24 mouse cellular contexts compared by ENCODE assay signal in the genomic region with DNA sequence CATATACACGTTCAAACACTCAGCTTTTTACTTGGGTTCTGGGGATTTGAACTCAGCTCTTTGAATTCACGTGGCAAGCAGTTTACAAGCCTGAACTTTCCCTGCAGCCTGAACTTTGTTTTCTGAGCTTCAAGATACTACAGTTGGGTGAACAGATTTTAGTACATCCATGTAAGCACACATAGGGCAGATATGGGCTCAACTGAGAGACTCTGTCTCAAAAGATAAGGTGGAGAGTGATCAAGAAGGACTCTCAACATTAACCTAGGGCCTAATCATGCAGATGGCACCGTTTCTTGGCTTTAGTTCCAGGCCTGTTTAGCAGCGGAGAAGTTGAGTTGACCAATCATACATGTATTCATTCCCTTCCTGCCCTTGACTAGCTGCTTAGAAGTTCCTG.
"Had no signal": no experiment of that assay in that cellular context is flagged by ENCODE, and none has a peak within 500 bp of the region (broad histone marks: within the 10 kb centered on the region; RNA-seq: fewer than 3 reads in every experiment).

No protein-coding gene starts in this region.

- H3K9me3 ChIP-seq: heart, embryonic 13.5 days; heart, embryonic 15.5 days; hindbrain, embryonic 13.5 days; hindbrain, embryonic 15.5 days; intestine, embryonic 15.5 days; limb, embryonic 13.5 days; limb, embryonic 15.5 days; liver, embryonic 12.5 days had no signal

- ATAC-seq: inflammation-experienced regulatory T-cells, adult 6 months; intestine, embryonic 15.5 days; intestine, postnatal 0 days; liver, embryonic 12.5 days had no signal

- DNase-seq: gastrocnemius, adult 2 months; gastrocnemius, postnatal 10 days; gastrocnemius, postnatal 36 days; heart, adult 2 months; heart, postnatal 14 days; heart, postnatal 36 days; kidney, adult 18-20 months; kidney, adult 8-10 months; kidney, postnatal 10 days; kidney, postnatal 36 days; layer of hippocampus, adult 9-11 months; layer of hippocampus, postnatal 36 days; left cerebral cortex, postnatal 4 days had no signal

- H3K27ac ChIP-seq: heart, adult 2 months; heart, embryonic 13.5 days; heart, embryonic 15.5 days; hindbrain, embryonic 13.5 days; hindbrain, embryonic 15.5 days; intestine, embryonic 15.5 days; limb, embryonic 13.5 days; limb, embryonic 15.5 days; liver, embryonic 12.5 days had no signal

- H3K4me2 ChIP-seq: heart, embryonic 11.5 days; heart, embryonic 13.5 days; heart, embryonic 15.5 days; hindbrain, embryonic 13.5 days; hindbrain, embryonic 15.5 days; intestine, embryonic 15.5 days; limb, embryonic 13.5 days; limb, embryonic 15.5 days; liver, embryonic 12.5 days had no signal

- H3K9ac ChIP-seq: heart, embryonic 13.5 days; heart, embryonic 15.5 days; hindbrain, embryonic 13.5 days; hindbrain, embryonic 15.5 days; intestine, embryonic 15.5 days; limb, embryonic 13.5 days; limb, embryonic 15.5 days; liver, embryonic 12.5 days had no signal

- H3K36me3 ChIP-seq: heart, embryonic 13.5 days; heart, embryonic 15.5 days; hindbrain, embryonic 13.5 days; hindbrain, embryonic 15.5 days; intestine, embryonic 15.5 days; limb, embryonic 13.5 days; limb, embryonic 15.5 days; liver, embryonic 12.5 days had no signal

- H3K27me3 ChIP-seq: heart, embryonic 13.5 days; heart, embryonic 15.5 days; hindbrain, embryonic 13.5 days; hindbrain, embryonic 15.5 days; intestine, embryonic 15.5 days; limb, embryonic 13.5 days; limb, embryonic 15.5 days had no signal

- H3K4me3 ChIP-seq: gastrocnemius, adult 2 months; heart, adult 2 months; heart, embryonic 13.5 days; heart, embryonic 15.5 days; hindbrain, embryonic 13.5 days; hindbrain, embryonic 15.5 days; intestine, embryonic 15.5 days; limb, embryonic 13.5 days; limb, embryonic 15.5 days; liver, embryonic 12.5 days had no signal
